8 mouse cellular contexts compared by ENCODE assay signal in the genomic region with DNA sequence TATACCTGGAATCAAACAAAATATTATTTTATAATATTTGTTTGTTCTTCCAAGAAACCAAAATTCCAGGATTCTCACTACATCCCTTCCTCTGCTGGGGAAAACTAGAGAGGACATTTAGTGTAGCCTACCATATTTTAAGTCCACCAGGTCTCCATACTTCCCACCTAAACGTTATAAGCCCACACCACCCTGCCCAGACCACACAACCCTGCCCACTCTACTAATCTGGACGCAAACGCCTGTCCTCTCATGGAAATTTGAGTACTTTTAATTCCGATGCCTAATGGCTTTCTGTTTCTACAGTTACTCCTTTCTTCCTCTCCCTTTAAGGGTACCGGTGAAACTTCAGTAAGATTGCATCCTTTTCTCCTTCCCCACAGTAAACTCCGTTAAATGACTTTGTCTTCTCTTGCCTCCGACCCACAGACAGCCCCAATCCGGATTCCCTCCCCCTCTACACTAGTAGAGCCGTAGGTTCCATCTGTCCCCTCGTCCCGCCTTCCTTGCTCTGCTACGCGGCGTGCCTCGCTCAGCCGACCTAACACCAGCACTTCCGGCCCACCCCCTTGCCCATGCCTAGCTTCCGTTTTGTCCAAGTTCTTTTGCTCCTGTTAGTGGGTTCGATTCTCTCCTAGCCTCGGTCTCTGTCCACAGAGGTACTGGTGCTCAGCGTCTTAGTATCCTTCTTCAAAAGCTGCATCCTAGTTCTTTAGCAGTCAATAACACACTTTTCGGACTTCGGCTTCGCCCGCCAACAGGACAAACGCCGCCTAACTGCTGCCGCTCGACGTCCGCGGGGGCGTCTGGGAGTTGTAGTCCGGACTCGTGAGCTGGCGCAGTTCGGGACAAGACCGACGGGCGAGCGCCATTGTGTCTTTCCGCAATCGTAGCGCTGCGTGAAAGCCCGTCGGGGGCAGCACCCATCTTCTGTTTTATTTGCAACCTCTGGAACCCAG. TPM values are rescaled to one million over a fixed set of nuclear protein-coding genes. Genes with fewer than 3 reads are reported as not detected.
DNase-seq lines count a peak whose midpoint lies in the region; ATAC-seq and TF ChIP-seq lines count a peak whose summit lies in the region.

A gene (plus strand): TSS at position 600 of the 959 bp plus-strand sequence.

- DNase-seq in heart, postnatal 10 days, result peak; percentile 94 to 95
- peak; percentile 80 for DNase-seq in large intestine, adult 2 months (ENCODE audit: low read depth, low spot score)
- peak; percentile 93 for DNase-seq in liver, postnatal 0 days
- peak; percentile 91 for DNase-seq in testis, postnatal 10 days (ENCODE audit: low spot score)

- no peaks in the 10 kb centered on the region for H3K4me1 ChIP-seq in ES-Bruce4 (ENCODE audit: control insufficient read depth, insufficient read depth, low read length)
- peaks cover 5% of the 10 kb centered on the region; the same call in 1 of the 2 replicates for H3K4me1 ChIP-seq in forebrain, embryonic 13.5 days
- H3K4me1 ChIP-seq in liver, postnatal 0 days (ENCODE audit: insufficient read depth), result peaks cover 4% of the 10 kb centered on the region; the same call in 1 of the 2 replicates
- no peaks in the 10 kb centered on the region for H3K4me1 ChIP-seq in neural tube, embryonic 14.5 days (ENCODE audit: control insufficient read depth, insufficient read depth, low read length)

- peak within 1 kb of the TSS; percentile 62 for H3K4me2 ChIP-seq in forebrain, embryonic 13.5 days
- peak within 1 kb of the TSS; percentile 85 for H3K4me2 ChIP-seq in liver, postnatal 0 days (ENCODE audit: low read depth, low read length)
- peak within 1 kb of the TSS; percentile 58 for H3K4me2 ChIP-seq in neural tube, embryonic 14.5 days (ENCODE audit: low read depth, low read length)

- peak; percentile 96 for ATAC-seq in cerebellum, adult (ENCODE audit: insufficient number of reproducible peaks, low FRiP score, low TSS enrichment)
- ATAC-seq in forebrain, embryonic 13.5 days, result peak; percentile 98
- ATAC-seq in liver, postnatal 0 days, result peak; percentile 98
- ATAC-seq in neural tube, embryonic 14.5 days (ENCODE audit: low read depth), result peak; percentile 97

- H3K4me3 ChIP-seq in ES-Bruce4 (ENCODE audit: low read depth, low read length), result peak within 1 kb of the TSS; percentile 92
- peak within 1 kb of the TSS; percentile 58 for H3K4me3 ChIP-seq in forebrain, embryonic 13.5 days
- H3K4me3 ChIP-seq in liver, postnatal 0 days (ENCODE audit: low read depth, low read length), result peak within 1 kb of the TSS; percentile 78
- peak within 1 kb of the TSS; percentile 58 for H3K4me3 ChIP-seq in neural tube, embryonic 14.5 days (ENCODE audit: low read depth, low read length)

- H3K9me3 ChIP-seq in ES-Bruce4 (replicated peaks; ENCODE audit: control insufficient read depth, insufficient read depth, low read length, poor library complexity, severe bottlenecking), result 0 out of 2 replicates have a peak, but pooled peaks cover 6% of the 10 kb centered on the region
- H3K9me3 ChIP-seq in forebrain, embryonic 13.5 days (replicated peaks), result peaks cover 31% of the 10 kb centered on the region
- 0 out of 2 replicates have a peak, but pooled peaks cover 6% of the 10 kb centered on the region for H3K9me3 ChIP-seq in liver, postnatal 0 days (ENCODE audit: low read length)
- H3K9me3 ChIP-seq in neural tube, embryonic 14.5 days (ENCODE audit: control insufficient read depth, low read length), result peaks cover 12% of the 10 kb centered on the region

- 3% methylated on average over 47 of the region's 47 CpGs for WGBS in forebrain, embryonic 13.5 days
- 2% methylated on average over 47 of the region's 47 CpGs for WGBS in large intestine, adult 2 months
- WGBS in liver, postnatal 0 days (ENCODE audit: insufficient replicate concordance), result 3% methylated on average over 47 of the region's 47 CpGs
- 2% methylated on average over 47 of the region's 47 CpGs for WGBS in neural tube, embryonic 14.5 days

- 0 out of 2 replicates have a peak, but pooled peaks have one; percentile 30 for TF ChIP-seq EP300 in ES-Bruce4 (IDR thresholded peaks at IDR 0.05; ENCODE audit: insufficient read depth, low read depth, low read length)
- peak; percentile 20; the same call in 1 of the 2 replicates for TF ChIP-seq EP300 in liver, postnatal 0 days (IDR thresholded peaks at IDR 0.05; ENCODE audit: low read depth)

- TF ChIP-seq POLR2A in ES-Bruce4 (IDR thresholded peaks at IDR 0.05; ENCODE audit: insufficient read depth, low read length), result peak; percentile 81

- H3K36me3 ChIP-seq in ES-Bruce4 (ENCODE audit: control insufficient read depth, insufficient read depth, low read length, poor library complexity, severe bottlenecking), result peaks cover 32% of the 10 kb centered on the region
- peaks cover 33% of the 10 kb centered on the region for H3K36me3 ChIP-seq in forebrain, embryonic 13.5 days (ENCODE audit: poor library complexity, severe bottlenecking)
- H3K36me3 ChIP-seq in liver, postnatal 0 days (replicated peaks; ENCODE audit: insufficient read depth, low read length), result peaks cover 31% of the 10 kb centered on the region
- H3K36me3 ChIP-seq in neural tube, embryonic 14.5 days (ENCODE audit: control insufficient read depth, insufficient read depth, low read length), result peaks cover 7% of the 10 kb centered on the region; the same call in 1 of the 2 replicates

- no peaks in the 10 kb centered on the region for H3K27me3 ChIP-seq in ES-Bruce4 (ENCODE audit: control insufficient read depth, insufficient read depth, low read length, poor library complexity, severe bottlenecking)
- no peaks in the 10 kb centered on the region for H3K27me3 ChIP-seq in forebrain, embryonic 13.5 days
- no peaks in the 10 kb centered on the region for H3K27me3 ChIP-seq in liver, postnatal 0 days (ENCODE audit: insufficient read depth, low read length)
- H3K27me3 ChIP-seq in neural tube, embryonic 14.5 days (ENCODE audit: control insufficient read depth, insufficient read depth, low read length), result no peaks in the 10 kb centered on the region

- H3K9ac ChIP-seq in ES-Bruce4 (ENCODE audit: low read depth, poor library complexity, severe bottlenecking), result peak within 1 kb of the TSS; percentile 88
- peak within 1 kb of the TSS; percentile 74 for H3K9ac ChIP-seq in forebrain, embryonic 13.5 days
- H3K9ac ChIP-seq in liver, postnatal 0 days (replicated peaks), result peak within 1 kb of the TSS; percentile 83
- peak within 1 kb of the TSS; percentile 65 for H3K9ac ChIP-seq in neural tube, embryonic 14.5 days (replicated peaks; ENCODE audit: low read depth, low read length)

- intact Hi-C loops in heart, postnatal 10 days (cut with DNase I), result loop anchor here (2.0 to 5.0 kb wide), 3 partner anchors 16 to 342 kb away; a partner anchor contains a TSS

- peak within 1 kb of the TSS; percentile 87 for H3K27ac ChIP-seq in ES-Bruce4 (ENCODE audit: insufficient read depth, low read length)
- H3K27ac ChIP-seq in forebrain, embryonic 13.5 days, result peak within 1 kb of the TSS; percentile 48
- peak within 1 kb of the TSS; percentile 89 for H3K27ac ChIP-seq in liver, postnatal 0 days (ENCODE audit: low read depth)
- peak within 1 kb of the TSS; percentile 39; the same call in 1 of the 2 replicates for H3K27ac ChIP-seq in neural tube, embryonic 14.5 days (ENCODE audit: low read depth, low read length)

- TF ChIP-seq CTCF in ES-Bruce4 (IDR thresholded peaks at IDR 0.05; ENCODE audit: low read depth, low read length), result no peak
- peak; percentile 29 for TF ChIP-seq CTCF in liver, postnatal 0 days (IDR thresholded peaks at IDR 0.05; ENCODE audit: low read depth)

RNA-seq across cellular contexts. Expression of the gene that starts here (rescaled TPM):
- 29.0 and 36.1 TPM in 2 replicates for polyA plus RNA-seq in ES-Bruce4 (2011; ENCODE audit: insufficient read depth, insufficient read length, low read depth, missing spikeins)
- 32.6 and 33.3 TPM in 2 replicates for polyA plus RNA-seq in forebrain, embryonic 13.5 days (2015; fragmentation: Nextera tagmentation; extraction: Ambion mirVana)
- total RNA-seq in heart, postnatal 10 days (2021), result 10 to 100 TPM; 17.4 to 20.9 TPM
- 6.0 and 10.3 TPM in 2 replicates for polyA plus RNA-seq in large intestine, adult 2 months (2012; rRNA removed)
- polyA plus RNA-seq in liver, postnatal 0 days (2015; fragmentation: Nextera tagmentation; extraction: Ambion mirVana), result 8.1 and 8.5 TPM in 2 replicates
- 24.1 and 27.7 TPM in 2 replicates for polyA plus RNA-seq in neural tube, embryonic 14.5 days (2014; fragmentation: Nextera tagmentation; extraction: Ambion mirVana)

Comparison
In these comparisons a context has a peak if more than half of its experiments do, and no peak if none do; other contexts are left out.
1. Peak in every context shown above with its lines: DNase-seq, ATAC-seq, H3K4me3 ChIP-seq and H3K27ac ChIP-seq.
2. H3K27ac ChIP-seq: peak in every context shown above with its lines; median percentile 89 in liver, postnatal 0 days; 87 in ES-Bruce4; 48 in forebrain, embryonic 13.5 days; 39 in neural tube, embryonic 14.5 days.